ENCODE assay signal across 25 mouse cellular contexts in the genomic region with DNA sequence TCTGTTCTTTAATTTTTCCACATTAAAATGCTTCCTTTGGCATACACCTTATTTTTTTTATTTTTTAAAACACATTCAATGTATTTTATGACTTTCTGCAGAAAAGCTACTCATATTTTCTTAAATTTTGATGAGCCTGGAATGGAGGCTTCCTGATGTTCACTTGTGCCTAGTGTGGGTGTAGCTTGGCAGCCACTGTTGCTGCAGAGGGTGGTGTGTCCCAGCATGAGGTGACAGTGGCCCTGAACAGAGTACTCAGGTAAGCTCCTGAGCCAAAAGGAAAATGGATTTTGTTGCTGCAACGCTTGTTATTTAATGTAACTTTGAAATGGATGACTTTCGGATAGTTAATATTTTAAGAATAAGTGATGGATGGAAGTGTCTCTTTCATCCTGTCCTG.
"Had no signal": no experiment of that assay in that cellular context is flagged by ENCODE, and none has a peak within 500 bp of the region (broad histone marks: within the 10 kb centered on the region; RNA-seq: fewer than 3 reads in every experiment).

No protein-coding gene starts in this region.

- H3K9me3 ChIP-seq: heart, embryonic 10.5 days; heart, embryonic 12.5 days; hindbrain, embryonic 10.5 days; hindbrain, embryonic 12.5 days; hindbrain, embryonic 15.5 days; intestine, embryonic 15.5 days; limb, embryonic 10.5 days; limb, embryonic 12.5 days had no signal

- H3K4me2 ChIP-seq: heart, embryonic 12.5 days; hindbrain, embryonic 12.5 days; hindbrain, embryonic 15.5 days; intestine, embryonic 15.5 days; limb, embryonic 12.5 days; liver, embryonic 11.5 days had no signal

- H3K4me1 ChIP-seq: intestine, embryonic 15.5 days; limb, embryonic 10.5 days; limb, embryonic 12.5 days had no signal

- DNase-seq: gastrocnemius, adult 2 months; gastrocnemius, postnatal 10 days; gastrocnemius, postnatal 25 days; heart, adult 18-20 months; heart, postnatal 10 days; heart, postnatal 4 days; kidney, adult 18-20 months; kidney, adult 8-10 months; kidney, postnatal 10 days; kidney, postnatal 25 days; kidney, postnatal 4 days; liver had no signal

- H3K27ac ChIP-seq: gastrocnemius, adult 2 months; heart, embryonic 10.5 days; hindbrain, embryonic 10.5 days; hindbrain, embryonic 12.5 days; hindbrain, embryonic 15.5 days; intestine, embryonic 15.5 days; layer of hippocampus, adult 2 months; left cerebral cortex, adult 2 months; limb, embryonic 10.5 days; limb, embryonic 12.5 days had no signal

- ATAC-seq: inflammation-experienced regulatory T-cells, adult 6 months; intestine, embryonic 15.5 days; intestine, postnatal 0 days had no signal

- H3K4me3 ChIP-seq: gastrocnemius, adult 2 months; heart, embryonic 10.5 days; heart, embryonic 12.5 days; hindbrain, embryonic 10.5 days; hindbrain, embryonic 12.5 days; hindbrain, embryonic 15.5 days; intestine, embryonic 15.5 days; layer of hippocampus, adult 2 months; left cerebral cortex, adult 2 months; limb, embryonic 10.5 days; limb, embryonic 12.5 days had no signal

- H3K9ac ChIP-seq: heart, embryonic 12.5 days; hindbrain, embryonic 12.5 days; hindbrain, embryonic 15.5 days; intestine, embryonic 15.5 days; limb, embryonic 12.5 days had no signal

- H3K27me3 ChIP-seq: heart, embryonic 12.5 days; hindbrain, embryonic 12.5 days; hindbrain, embryonic 15.5 days; intestine, embryonic 15.5 days; limb, embryonic 12.5 days had no signal

- H3K36me3 ChIP-seq: heart, embryonic 10.5 days; heart, embryonic 12.5 days; hindbrain, embryonic 10.5 days; hindbrain, embryonic 12.5 days; hindbrain, embryonic 15.5 days; intestine, embryonic 15.5 days; limb, embryonic 10.5 days; limb, embryonic 12.5 days had no signal
